In genomic region chr16:32059840-32060523, GRCm38 (mm10) we compare ENCODE assay signal across 18 mouse cellular contexts. TPM values are rescaled to one million over a fixed set of nuclear protein-coding genes. Genes with fewer than 3 reads are reported as not detected.
DNase-seq lines count a peak whose midpoint lies in the region; ATAC-seq and TF ChIP-seq lines count a peak whose summit lies in the region.
"Had no signal": no experiment of that assay in that cellular context is flagged by ENCODE, and none has a peak within 500 bp of the region (broad histone marks: within the 10 kb centered on the region; RNA-seq: fewer than 3 reads in every experiment).

No protein-coding gene starts in this region.

- no peak for TF ChIP-seq POLR2A in lung, adult 2 months (IDR thresholded peaks at IDR 0.05; ENCODE audit: borderline replicate concordance, extremely low read depth, low read depth, low read length)

- WGBS in lung, adult 2 months: 26% methylated on average over 6 of the region's 6 CpGs

- no peak for ATAC-seq in Patski
- ATAC-seq: forebrain, postnatal 0 days; liver, embryonic 12.5 days had no signal

- no peak for TF ChIP-seq CTCF in lung, adult 2 months (IDR thresholded peaks at IDR 0.05; ENCODE audit: insufficient read depth, low read length)
- no peak for TF ChIP-seq CTCF in Patski (IDR thresholded peaks at IDR 0.05)

- intact Hi-C loops in left cerebral cortex, postnatal 10 days (cut with DNase I): no loop called here

- CTCF ChIA-PET in Patski (lab: Charles Lee): interaction anchor here (1.1 to 1.2 kb wide), 2 partner anchors 12 to 16 kb away, joined by 3 read pairs; no protein-coding TSS in a partner anchor

- H3K27me3 ChIP-seq in Patski: no peaks in the 10 kb centered on the region
- H3K27me3 ChIP-seq: embryonic facial prominence, embryonic 15.5 days; liver, embryonic 12.5 days; midbrain, embryonic 12.5 days; neural tube, embryonic 13.5 days had no signal

- POLR2A ChIA-PET in Patski (lab: Charles Lee): interaction anchor here (1.5 kb wide), 1 partner anchor 9 kb away, joined by 8 read pairs; no protein-coding TSS in a partner anchor

- in situ Hi-C loops in Patski (cut with MboI; ENCODE audit: low pct_unique_long_range_greater_than_20kb): no loop called here

- H3K4me1 ChIP-seq in lung, adult 2 months (ENCODE audit: control insufficient read depth, insufficient read depth, low read length): peaks cover 13% of the 10 kb centered on the region
- H3K4me1 ChIP-seq: midbrain, embryonic 12.5 days had no signal

- H3K4me3 ChIP-seq in lung, adult 2 months (replicated peaks; ENCODE audit: extremely low read depth, low read depth, low read length): no peak overlapping the region
- H3K4me3 ChIP-seq: embryonic facial prominence, embryonic 15.5 days; left cerebral cortex, adult 2 months; liver, embryonic 12.5 days; midbrain, embryonic 12.5 days; neural tube, embryonic 13.5 days had no signal

- DNase-seq in lung, adult 18-20 months: peak; percentile 27 to 56
- no peak for DNase-seq in lung, adult 2 months
- DNase-seq in Patski (ENCODE audit: low read depth, low spot score): peak; percentile 6
- DNase-seq in lung, postnatal 36 days: peak; percentile 57
- DNase-seq in thymus, postnatal 25 days: peak; percentile 35
- no peak for DNase-seq in left cerebral cortex, postnatal 10 days (ENCODE audit: extremely low spot score in 1 of 2, low spot score in 2 of 2)
- no peak for DNase-seq in layer of hippocampus, adult 8-10 months (ENCODE audit: low spot score in 2 of 2)
- DNase-seq in gastrocnemius, adult 8-10 months (ENCODE audit: low spot score in 2 of 2): no peak
- DNase-seq: adrenal gland, adult 2 months; cerebellum, adult 8-10 months; forebrain, postnatal 0 days; kidney, adult 2 months; right cerebral cortex, adult 18-20 months had no signal

RNA-seq across cellular contexts. Expression of gene Pak2, which starts 19.2 kb away (rescaled TPM):
- 19.2 and 22.5 TPM in 2 replicates for polyA plus RNA-seq in lung, adult 2 months (2012; rRNA removed)
- polyA plus RNA-seq in Patski (2021): 55.7 TPM
- total RNA-seq in left cerebral cortex, postnatal 10 days (2021): 10 to 100 TPM; 29.0 to 30.5 TPM
- 10 to 100 TPM; 29.4 to 32.2 (median 30.6) TPM for total RNA-seq in layer of hippocampus, adult 8-10 months (2022)
- 10 to 100 TPM; 11.8 to 14.2 (median 13.3) TPM for total RNA-seq in gastrocnemius, adult 8-10 months (2022)

RNA-seq across cellular contexts. Expression of gene Pigx, which starts 39.6 kb away (rescaled TPM):
- polyA plus RNA-seq in lung, adult 2 months (2012; rRNA removed): 19.6 and 20.0 TPM in 2 replicates
- polyA plus RNA-seq in Patski (2021): 61.5 TPM
- total RNA-seq in left cerebral cortex, postnatal 10 days (2021): 10 to 100 TPM; 27.7 to 33.5 TPM
- 10 to 100 TPM; 23.2 to 36.1 (median 27.7) TPM for total RNA-seq in layer of hippocampus, adult 8-10 months (2022)
- total RNA-seq in gastrocnemius, adult 8-10 months (2022): 10 to 100 TPM; 11.3 to 17.4 (median 11.7) TPM

RNA-seq across cellular contexts. Expression of gene Cep19, which starts 39.6 kb away (rescaled TPM):
- 7.8 and 9.2 TPM in 2 replicates for polyA plus RNA-seq in lung, adult 2 months (2012; rRNA removed)
- 39.5 TPM for polyA plus RNA-seq in Patski (2021)
- 10 to 100 TPM; 59.0 to 63.1 TPM for total RNA-seq in left cerebral cortex, postnatal 10 days (2021)
- 10 to 100 TPM; 54.7 to 66.3 (median 61.6) TPM for total RNA-seq in layer of hippocampus, adult 8-10 months (2022)
- 10 to 100 TPM in 2 of 4 experiments, 1 to 10 TPM in 2; 9.5 to 11.1 (median 10.2) TPM for total RNA-seq in gastrocnemius, adult 8-10 months (2022)

RNA-seq across cellular contexts. Expression of gene Senp5, which starts 56.9 kb away (rescaled TPM):
- polyA plus RNA-seq in lung, adult 2 months (2012; rRNA removed): 3.4 and 5.8 TPM in 2 replicates
- polyA plus RNA-seq in Patski (2021): 41.3 TPM
- total RNA-seq in left cerebral cortex, postnatal 10 days (2021): 10 to 100 TPM; 41.7 to 43.8 TPM
- total RNA-seq in layer of hippocampus, adult 8-10 months (2022): 10 to 100 TPM; 41.5 to 46.4 (median 44.5) TPM
- 10 to 100 TPM; 10.2 to 14.7 (median 11.8) TPM for total RNA-seq in gastrocnemius, adult 8-10 months (2022)

Comparison
In these comparisons a context has a peak if more than half of its experiments do, and no peak if none do; other contexts are left out.
1. DNase-seq: peak in lung, adult 18-20 months (2 of 2), Patski (single experiment), lung, postnatal 36 days (single experiment) and thymus, postnatal 25 days (single experiment); none in lung, adult 2 months (single experiment), left cerebral cortex, postnatal 10 days (0 of 2), layer of hippocampus, adult 8-10 months (0 of 2) and gastrocnemius, adult 8-10 months (0 of 2).
2. RNA of gene Cep19, which starts 39.6 kb away (total RNA-seq): 59.0 to 63.1 TPM in left cerebral cortex, postnatal 10 days and 54.7 to 66.3 TPM in layer of hippocampus, adult 8-10 months; 9.5 to 11.1 TPM in gastrocnemius, adult 8-10 months; every median in the first group is over 4 times any median in the second.